Mouse (Mus musculus): ENCODE measurements around the gene Kif17.

The Kif17 gene

GRCm38 (mm10) chr4:138261843-138262681 is 11.8 kb downstream of the Kif17 start:
- peak; percentile 77 for DNase-seq (ENCODE audit: low spot score)

GRCm38 (mm10) chr4:138267869-138268268 is 17.6 kb downstream of the Kif17 start:
- no peak for DNase-seq (ENCODE audit: low spot score)

- peak; percentile 38 for DNase-seq (ENCODE audit: low spot score)
Observed at GRCm38 (mm10) chr4:138272011-138272997, 22.1 kb downstream of the Kif17 start.

GRCm38 (mm10) chr4:138278346-138278745 is 28.1 kb downstream of the Kif17 start:
- no peak for DNase-seq (ENCODE audit: low spot score)

GRCm38 (mm10) chr4:138282834-138283233 is 32.6 kb downstream of the Kif17 start:
- peak; percentile 48 for DNase-seq (ENCODE audit: low spot score)

- no peak for DNase-seq (ENCODE audit: low spot score)
Observed at GRCm38 (mm10) chr4:138286411-138286810, 36.2 kb downstream of the Kif17 start.

GRCm38 (mm10) chr4:138288691-138289090 is 38.5 kb downstream of the Kif17 start:
- DNase-seq (ENCODE audit: low spot score): no peak

GRCm38 (mm10) chr4:138292028-138292427 is 41.8 kb downstream of the Kif17 start:
- DNase-seq (ENCODE audit: low spot score): no peak

- DNase-seq (ENCODE audit: low spot score): no peak
Observed at GRCm38 (mm10) chr4:138293261-138293948, 43.2 kb downstream of the Kif17 start.

GRCm38 (mm10) chr4:138293949-138294550 is 43.8 kb downstream of the Kif17 start:
- DNase-seq (ENCODE audit: low spot score): no peak

GRCm38 (mm10) chr4:138301271-138301780 is 51.1 kb downstream of the Kif17 start:
- no peak for DNase-seq (ENCODE audit: low spot score)

GRCm38 (mm10) chr4:138303011-138303410 is 52.8 kb downstream of the Kif17 start:
- DNase-seq (ENCODE audit: low spot score): no peak

- no peak for DNase-seq (ENCODE audit: low spot score)
Observed at GRCm38 (mm10) chr4:138303742-138304141, 53.5 kb downstream of the Kif17 start.

- peak; percentile 96 for DNase-seq (ENCODE audit: low spot score)
Observed at GRCm38 (mm10) chr4:138304340-138305104, 54.3 kb downstream of the Kif17 start, which contains the start of gene Ddost. Gene Ddost (plus strand): TSS chr4:138304730.

GRCm38 (mm10) chr4:138307025-138307424 is 56.8 kb downstream of the Kif17 start:
- no peak for DNase-seq (ENCODE audit: low spot score)

GRCm38 (mm10) chr4:138307739-138308138 is 57.5 kb downstream of the Kif17 start:
- DNase-seq (ENCODE audit: low spot score): no peak

GRCm38 (mm10) chr4:138310311-138310910 is 60.2 kb downstream of the Kif17 start:
- no peak for DNase-seq (ENCODE audit: low spot score)

- no peak for DNase-seq (ENCODE audit: low spot score)
Observed at GRCm38 (mm10) chr4:138311595-138311994, 61.4 kb downstream of the Kif17 start.

GRCm38 (mm10) chr4:138312105-138312504 is 61.9 kb downstream of the Kif17 start:
- no peak for DNase-seq (ENCODE audit: low spot score)

GRCm38 (mm10) chr4:138313021-138313420 is 62.8 kb downstream of the Kif17 start:
- no peak for DNase-seq (ENCODE audit: low spot score)
